Mouse (Mus musculus): ENCODE results near the gene Triml2. TPM values are rescaled to one million over a fixed set of nuclear protein-coding genes. Genes with fewer than 3 reads are reported as not detected.

Triml2 gene
- total RNA-seq (2014; rRNA removed) (not detected in 2 replicates), polyA plus RNA-seq (2015; fragmentation: Nextera tagmentation; extraction: Ambion mirVana) (not detected in 2 replicates)

DNA sequence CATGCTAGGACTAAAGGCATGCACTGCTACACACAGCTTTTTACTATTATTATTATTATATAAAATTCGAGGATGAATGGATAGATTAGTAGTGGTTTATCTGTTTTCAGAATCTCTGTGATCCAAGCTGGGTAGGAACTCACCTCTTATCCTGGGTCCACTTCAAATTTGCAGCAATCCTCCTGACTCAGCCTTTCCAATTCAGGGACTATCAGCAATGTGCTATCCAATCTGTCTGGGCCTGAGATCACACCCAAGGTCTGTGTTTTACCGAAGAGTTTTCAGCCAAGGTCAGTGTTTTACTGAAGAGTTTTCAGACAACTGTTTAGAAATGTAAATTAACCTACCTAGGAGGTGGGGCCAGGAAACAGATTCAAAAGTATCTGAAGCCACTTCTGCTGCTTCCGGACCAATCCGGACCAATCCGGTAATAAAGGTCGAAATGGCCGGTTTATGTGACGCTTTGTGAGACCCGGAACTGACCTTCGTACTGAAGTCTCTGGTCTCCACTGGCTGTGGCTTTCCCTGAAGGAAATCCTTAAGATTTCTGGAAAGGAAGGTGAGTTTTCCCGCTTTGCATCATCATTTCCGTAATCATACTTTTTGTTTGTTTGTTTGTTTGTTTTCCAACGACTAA lies at the start of gene Triml2:
Triml2 (plus strand) TSS at position 488 of the 637 bp plus-strand sequence.
- TF ChIP-seq CTCF (IDR thresholded peaks at IDR 0.05; ENCODE audit: low read depth): no peak
- no peaks in the 10 kb centered on the region for H3K27me3 ChIP-seq (ENCODE audit: insufficient read depth, low read length)
- no peaks in the 10 kb centered on the region for H3K4me1 ChIP-seq (ENCODE audit: insufficient read depth, low read length)
- no peak within 1 kb of the TSS for H3K4me3 ChIP-seq (ENCODE audit: low read length)
- ATAC-seq (no peak), DNase-seq (ENCODE audit: low spot score) (no peak)
- WGBS: 93% methylated on average over 13 of the region's 13 CpGs
- no peak within 1 kb of the TSS for H3K4me2 ChIP-seq (ENCODE audit: low read depth, low read length)
- no peaks in the 10 kb centered on the region for H3K9me3 ChIP-seq (ENCODE audit: low read length)
- no peak within 1 kb of the TSS for H3K27ac ChIP-seq
- H3K36me3 ChIP-seq (ENCODE audit: insufficient read depth, low read length): no peaks in the 10 kb centered on the region
- H3K9ac ChIP-seq (replicated peaks; ENCODE audit: low read length): no peak within 1 kb of the TSS

GRCm38 (mm10) chr8:43141386-43141785 lies 39.0 kb upstream of the Triml2 start, which contains the start of gene Triml1:
TSS of gene Triml1 (minus strand) at chr8:43141486.
- Histone ChIP-seq H3K9me3 (ENCODE audit: low read length) (no peaks in the 10 kb centered on the region), H3K4me3 (ENCODE audit: low read length) (no peak within 1 kb of the TSS), H3K36me3 (ENCODE audit: insufficient read depth, low read length) (no peaks in the 10 kb centered on the region), H3K4me1 (ENCODE audit: insufficient read depth, low read length) (no peaks in the 10 kb centered on the region), H3K4me2 (ENCODE audit: low read depth, low read length) (no peak within 1 kb of the TSS), H3K27ac (no peak within 1 kb of the TSS), H3K27me3 (ENCODE audit: insufficient read depth, low read length) (no peaks in the 10 kb centered on the region), H3K9ac (replicated peaks; ENCODE audit: low read length) (no peak within 1 kb of the TSS)
- ATAC-seq (no peak), DNase-seq (ENCODE audit: low spot score) (no peak)
- 88% methylated on average over 2 of the region's 2 CpGs for WGBS
- TF ChIP-seq CTCF (IDR thresholded peaks at IDR 0.05; ENCODE audit: low read depth): no peak

DNA sequence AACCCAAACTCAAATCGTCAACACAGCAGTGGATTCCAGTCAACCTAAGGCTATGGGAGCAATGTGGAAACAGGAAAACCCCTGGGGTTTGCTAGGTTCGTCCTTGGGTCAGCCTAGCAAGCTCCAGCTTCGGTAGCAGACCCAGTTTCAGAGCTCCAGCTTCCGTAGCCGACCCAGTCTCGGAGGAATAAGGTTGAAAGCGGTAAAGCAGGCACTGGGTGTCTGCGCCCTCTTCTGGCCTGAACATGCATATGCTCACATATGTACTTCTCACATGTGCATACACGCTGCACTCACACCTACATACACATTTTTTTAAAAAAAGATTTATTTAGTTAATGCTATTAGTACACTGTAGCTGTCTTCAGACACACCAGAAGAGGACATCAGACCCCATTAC lies 31.0 kb upstream of the Triml2 start:
- 86% methylated on average over 9 of the region's 9 CpGs for WGBS
- Histone ChIP-seq H3K4me3 (ENCODE audit: low read length) (no peak overlapping the region), H3K4me2 (ENCODE audit: low read depth, low read length) (no peak overlapping the region), H3K4me1 (ENCODE audit: insufficient read depth, low read length) (no peaks in the 10 kb centered on the region), H3K27me3 (ENCODE audit: insufficient read depth, low read length) (no peaks in the 10 kb centered on the region), H3K36me3 (ENCODE audit: insufficient read depth, low read length) (no peaks in the 10 kb centered on the region), H3K9me3 (ENCODE audit: low read length) (no peaks in the 10 kb centered on the region), H3K27ac (no peak overlapping the region), H3K9ac (replicated peaks; ENCODE audit: low read length) (no peak overlapping the region)
- TF ChIP-seq CTCF (IDR thresholded peaks at IDR 0.05; ENCODE audit: low read depth): 0 out of 2 replicates have a peak, but pooled peaks have one; percentile 12
- no peak for ATAC-seq
- DNase-seq (ENCODE audit: low spot score): no peak

DNA sequence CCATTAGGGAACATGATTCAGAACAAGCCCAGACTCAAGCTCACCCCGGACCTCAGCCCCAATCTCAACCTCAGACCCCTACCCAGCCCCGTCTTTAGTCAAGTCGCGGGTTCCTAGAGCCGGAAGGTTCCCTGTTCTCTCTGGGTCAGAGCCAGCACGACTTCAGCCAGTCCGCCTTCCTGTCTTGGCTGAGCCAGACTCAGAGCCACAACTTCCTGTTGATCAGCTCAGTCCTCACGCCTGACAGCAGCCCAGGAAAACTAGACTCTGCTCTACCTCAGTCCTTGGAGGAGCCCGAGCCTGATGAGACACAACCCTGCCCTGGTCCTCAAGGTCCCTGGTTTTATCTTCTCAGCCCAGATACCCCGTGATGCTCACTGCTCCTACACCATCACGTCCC lies 17.1 kb upstream of the Triml2 start:
- ATAC-seq (no peak), DNase-seq (ENCODE audit: low spot score) (no peak)
- H3K4me2 ChIP-seq (ENCODE audit: low read depth, low read length): no peak overlapping the region
- H3K27me3 ChIP-seq (ENCODE audit: insufficient read depth, low read length): no peaks in the 10 kb centered on the region
- H3K9me3 ChIP-seq (ENCODE audit: low read length): no peaks in the 10 kb centered on the region
- no peak overlapping the region for H3K4me3 ChIP-seq (ENCODE audit: low read length)
- H3K9ac ChIP-seq (replicated peaks; ENCODE audit: low read length): no peak overlapping the region
- H3K4me1 ChIP-seq (ENCODE audit: insufficient read depth, low read length): no peaks in the 10 kb centered on the region
- H3K36me3 ChIP-seq (ENCODE audit: insufficient read depth, low read length): no peaks in the 10 kb centered on the region
- 85% methylated on average over 11 of the region's 11 CpGs for WGBS
- TF ChIP-seq CTCF (IDR thresholded peaks at IDR 0.05; ENCODE audit: low read depth): no peak
- no peak overlapping the region for H3K27ac ChIP-seq

GRCm38 (mm10) chr8:43164453-43164852 lies 15.9 kb upstream of the Triml2 start:
- ATAC-seq (no peak), DNase-seq (ENCODE audit: low spot score) (no peak)
- Histone ChIP-seq H3K9me3 (ENCODE audit: low read length) (no peaks in the 10 kb centered on the region), H3K4me3 (ENCODE audit: low read length) (no peak overlapping the region), H3K27me3 (ENCODE audit: insufficient read depth, low read length) (no peaks in the 10 kb centered on the region), H3K9ac (replicated peaks; ENCODE audit: low read length) (no peak overlapping the region), H3K4me2 (ENCODE audit: low read depth, low read length) (no peak overlapping the region), H3K36me3 (ENCODE audit: insufficient read depth, low read length) (no peaks in the 10 kb centered on the region), H3K4me1 (ENCODE audit: insufficient read depth, low read length) (no peaks in the 10 kb centered on the region), H3K27ac (no peak overlapping the region)
- no peak for TF ChIP-seq CTCF (IDR thresholded peaks at IDR 0.05; ENCODE audit: low read depth)
- WGBS: 83% methylated on average over 3 of the region's 3 CpGs

DNA sequence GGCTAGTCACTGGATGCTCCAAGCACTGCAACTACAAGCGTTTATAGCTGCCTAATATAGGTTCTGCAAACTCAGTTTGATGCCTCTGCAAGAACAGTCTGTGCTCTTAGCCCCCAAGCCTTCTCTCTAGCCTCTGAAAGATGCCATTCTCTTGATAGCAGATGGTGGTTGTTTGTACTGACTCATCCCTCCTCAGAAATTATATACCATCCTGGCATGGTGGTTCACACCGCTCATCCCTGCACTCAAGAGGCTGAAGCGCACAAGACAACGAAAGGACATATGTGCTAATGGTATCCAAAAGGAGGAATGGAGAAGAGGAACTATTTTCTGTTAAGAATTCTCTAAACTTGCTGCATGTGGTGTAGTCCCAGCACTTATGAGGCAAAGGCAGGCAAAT lies 12.3 kb upstream of the Triml2 start:
- TF ChIP-seq CTCF (IDR thresholded peaks at IDR 0.05; ENCODE audit: low read depth): no peak
- H3K27ac ChIP-seq: no peak overlapping the region
- H3K9me3 ChIP-seq (ENCODE audit: low read length): 0 out of 2 replicates have a peak, but pooled peaks cover 2% of the 10 kb centered on the region
- no peaks in the 10 kb centered on the region for H3K36me3 ChIP-seq (ENCODE audit: insufficient read depth, low read length)
- no peaks in the 10 kb centered on the region for H3K4me1 ChIP-seq (ENCODE audit: insufficient read depth, low read length)
- 88% methylated on average over 4 of the region's 4 CpGs for WGBS
- H3K9ac ChIP-seq (replicated peaks; ENCODE audit: low read length): no peak overlapping the region
- no peak overlapping the region for H3K4me3 ChIP-seq (ENCODE audit: low read length)
- DNase-seq (ENCODE audit: low spot score) (no peak), ATAC-seq (no peak)
- no peaks in the 10 kb centered on the region for H3K27me3 ChIP-seq (ENCODE audit: insufficient read depth, low read length)
- no peak overlapping the region for H3K4me2 ChIP-seq (ENCODE audit: low read depth, low read length)

DNA sequence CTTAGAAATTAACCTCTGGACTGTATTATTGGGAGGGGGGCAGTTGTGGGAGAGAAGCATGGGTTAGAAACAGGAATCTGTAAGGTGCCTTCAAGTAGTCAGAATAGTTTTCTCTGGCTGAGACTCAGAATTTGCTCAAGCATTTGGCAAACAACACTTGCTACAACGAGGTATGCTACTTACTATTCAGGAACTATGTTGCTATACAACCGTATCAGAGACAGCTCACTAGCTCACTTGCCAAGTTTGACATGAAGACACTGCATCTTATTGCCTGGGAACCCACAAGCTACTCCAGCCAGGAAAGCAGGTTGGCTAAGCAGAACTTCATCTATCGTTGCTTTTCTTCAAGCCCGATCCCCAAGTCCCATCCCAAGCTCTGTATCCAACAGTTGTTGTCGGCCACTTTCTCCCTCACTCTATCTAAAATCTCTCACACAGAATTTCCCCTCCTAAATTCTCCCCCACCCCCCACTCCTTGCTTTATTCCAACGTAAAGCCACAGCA lies 11.0 kb upstream of the Triml2 start:
- no peak overlapping the region for H3K27ac ChIP-seq
- no peaks in the 10 kb centered on the region for H3K4me1 ChIP-seq (ENCODE audit: insufficient read depth, low read length)
- no peak for TF ChIP-seq CTCF (IDR thresholded peaks at IDR 0.05; ENCODE audit: low read depth)
- H3K36me3 ChIP-seq (ENCODE audit: insufficient read depth, low read length): no peaks in the 10 kb centered on the region
- H3K27me3 ChIP-seq (ENCODE audit: insufficient read depth, low read length): no peaks in the 10 kb centered on the region
- peaks cover 4% of the 10 kb centered on the region; the same call in 1 of the 2 replicates for H3K9me3 ChIP-seq (ENCODE audit: low read length)
- DNase-seq (ENCODE audit: low spot score) (no peak), ATAC-seq (no peak)
- no peak overlapping the region for H3K4me3 ChIP-seq (ENCODE audit: low read length)
- no peak overlapping the region for H3K4me2 ChIP-seq (ENCODE audit: low read depth, low read length)
- no peak overlapping the region for H3K9ac ChIP-seq (replicated peaks; ENCODE audit: low read length)
- 71% methylated on average over 6 of the region's 6 CpGs for WGBS
